Mouse (Mus musculus) CH12F3 (cell line): ENCODE measurements around the gene Dner.

Source experiments
- in situ Hi-C: fragments of 300-500 bp; cut with MboI; formaldehyde crosslinking; loops from 2 replicates; pipeline ENCODE4 v1.14.3; 2020; ENCODE audit warnings: low sequenced_read_pairs

The Dner gene

GRCm38 (mm10) chr1:84636890-84637289 is 59.1 kb downstream of the Dner start:
- in situ Hi-C loops = no loop called here

DNA sequence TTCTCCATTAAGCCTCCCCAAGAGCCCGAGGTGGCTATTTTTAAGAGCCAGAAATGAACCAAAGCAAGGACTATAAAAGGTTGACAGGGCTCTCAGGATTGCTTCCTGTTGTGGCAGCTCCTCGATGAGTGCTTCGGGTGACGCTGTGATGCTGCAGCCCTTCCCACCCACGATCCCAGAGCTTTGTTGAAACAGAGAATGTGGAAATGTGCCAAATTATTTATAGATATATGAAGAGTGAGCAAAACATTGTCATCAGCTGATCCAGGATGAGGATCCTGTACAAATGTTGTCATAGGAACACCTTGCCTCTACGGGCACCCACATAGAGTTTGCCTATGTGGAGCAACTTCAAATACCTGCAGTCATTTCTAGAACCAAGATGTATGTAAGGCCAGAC is 67.8 kb downstream of the Dner start:
- in situ Hi-C loops = no loop called here

- in situ Hi-C loops = no loop called here
Measured at GRCm38 (mm10) chr1:84622978-84623554, 73.0 kb downstream of the Dner start.

DNA sequence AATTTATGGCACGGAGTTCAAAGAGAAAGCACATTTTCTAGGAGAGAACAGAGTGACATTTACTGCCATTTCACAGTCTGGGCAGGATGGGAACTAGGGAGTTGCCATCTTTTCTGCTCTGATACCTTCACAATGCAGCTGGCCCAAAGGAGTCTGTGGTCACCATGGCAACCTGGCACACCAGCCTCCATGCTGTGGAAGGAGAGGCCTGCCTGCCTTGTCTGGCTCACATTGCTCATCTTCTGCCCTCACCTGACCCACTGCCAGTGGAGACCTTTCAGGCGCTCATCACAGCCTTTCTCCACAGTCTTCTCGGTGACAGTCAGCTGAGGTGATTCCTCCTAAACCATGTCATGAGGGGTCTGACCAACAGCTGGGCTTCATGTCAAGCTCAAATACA is 74.7 kb downstream of the Dner start:
- in situ Hi-C loops = no loop called here

DNA sequence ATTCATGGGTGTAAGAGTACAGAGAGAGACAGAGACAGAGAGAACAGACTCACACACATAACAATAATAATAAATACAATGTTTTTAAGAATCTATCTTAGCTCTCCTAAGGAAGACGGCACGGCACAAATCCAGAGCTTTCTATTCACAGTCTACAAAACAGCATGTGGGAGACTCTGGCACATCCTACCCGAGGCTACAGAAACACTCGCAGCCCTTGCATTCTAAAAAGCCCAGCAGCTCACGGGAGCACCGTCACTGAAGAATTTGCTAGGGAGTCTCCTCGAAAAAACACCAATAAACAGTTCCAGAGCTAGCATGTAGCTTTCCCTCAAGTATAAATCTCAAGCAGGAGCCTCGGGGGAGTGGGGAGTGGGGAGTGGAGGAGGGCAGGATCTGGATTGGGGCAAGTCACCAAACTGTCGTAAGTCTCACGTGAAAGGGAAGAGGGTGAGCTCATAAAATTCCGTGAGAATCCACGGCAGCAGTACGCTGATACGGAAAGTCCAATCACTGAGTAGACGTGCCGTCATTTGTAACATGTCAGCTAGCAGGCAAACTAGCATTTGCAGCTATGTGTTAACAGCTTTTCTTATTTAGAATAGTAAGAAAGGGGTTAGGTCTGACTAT is 76.8 kb downstream of the Dner start:
- in situ Hi-C loops = no loop called here

DNA sequence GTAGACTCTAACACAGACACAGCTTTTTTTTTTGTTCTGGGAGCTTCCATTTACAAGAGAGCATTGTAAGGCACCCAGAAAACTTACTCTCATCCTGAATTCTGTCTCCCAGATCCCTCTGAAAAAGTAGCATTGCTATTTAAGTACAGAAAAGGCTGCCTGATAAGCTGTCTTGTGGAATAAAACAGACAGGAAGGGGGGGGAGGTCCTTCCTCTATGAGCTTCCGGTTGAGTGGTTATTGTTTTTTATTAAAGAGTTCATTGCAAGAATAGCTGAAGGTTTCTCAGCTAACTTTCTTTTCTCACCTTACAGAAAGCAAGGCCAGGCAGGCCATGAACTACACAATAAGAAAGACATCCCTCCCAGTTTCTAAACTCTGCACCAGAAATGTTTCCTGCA is 77.9 kb downstream of the Dner start:
- in situ Hi-C loops = no loop called here

DNA sequence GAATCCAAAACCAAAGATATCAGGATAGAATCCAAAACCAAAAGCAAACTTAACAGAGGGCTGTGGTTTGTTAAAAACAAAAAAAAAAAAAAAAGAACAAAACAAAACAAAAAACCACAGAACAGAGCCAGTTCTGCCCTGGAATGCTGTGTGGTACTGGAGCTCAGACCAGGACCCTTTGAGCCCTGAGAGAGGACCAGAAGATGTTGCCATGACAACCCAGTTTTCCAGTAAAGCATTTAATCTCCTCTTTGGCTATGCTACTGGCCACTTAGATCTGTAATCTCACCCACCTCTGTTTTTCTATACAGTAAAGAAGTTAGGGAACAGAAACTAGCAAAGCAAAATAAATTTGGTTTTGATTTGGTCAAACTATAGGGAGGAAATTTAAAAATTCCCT is 79.9 kb downstream of the Dner start:
- in situ Hi-C loops = no loop called here

DNA sequence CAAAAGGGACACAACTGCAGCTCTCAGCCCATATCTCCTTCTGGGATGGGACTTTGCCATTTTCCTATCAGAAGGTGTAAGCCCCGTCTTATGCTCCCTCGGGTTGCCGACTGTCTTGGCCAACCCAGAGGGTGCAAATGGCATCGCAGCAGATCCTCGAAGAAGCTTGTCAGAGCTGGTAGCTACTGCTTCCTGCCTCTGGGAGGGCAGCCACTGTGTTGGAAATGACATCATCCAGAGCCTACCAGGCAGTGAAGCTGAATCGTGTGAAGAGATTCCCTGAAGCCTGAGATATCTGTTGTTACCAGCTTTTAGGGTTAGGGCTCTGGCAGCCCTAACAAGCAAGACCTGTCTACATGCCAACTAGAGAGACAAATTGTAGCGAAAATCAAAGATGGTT is 81.4 kb downstream of the Dner start:
- in situ Hi-C loops = no loop called here

- in situ Hi-C loops = no loop called here
Measured at GRCm38 (mm10) chr1:84613119-84613518, 82.9 kb downstream of the Dner start.

DNA sequence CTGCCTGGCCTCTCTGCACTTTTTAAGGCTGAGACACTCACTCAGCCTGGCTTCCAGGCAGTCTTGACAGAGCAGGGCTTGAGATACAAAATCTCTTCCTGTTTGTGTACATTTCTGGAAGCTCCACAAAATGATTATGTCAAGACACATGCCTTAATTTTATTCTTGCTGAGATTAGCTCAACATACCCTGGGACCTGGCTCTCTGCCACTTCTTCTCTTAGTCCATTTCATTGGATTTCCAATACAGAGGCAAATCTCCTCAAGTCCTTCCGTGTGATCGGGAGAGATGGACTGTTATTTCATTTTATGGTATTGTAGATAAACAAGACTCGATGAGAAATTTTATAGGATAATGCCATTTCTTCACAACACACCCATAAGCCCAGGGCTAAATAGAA is 84.7 kb downstream of the Dner start:
- in situ Hi-C loops = no loop called here

- in situ Hi-C loops = no loop called here
Measured at GRCm38 (mm10) chr1:84599025-84599424, 97.0 kb downstream of the Dner start.

DNA sequence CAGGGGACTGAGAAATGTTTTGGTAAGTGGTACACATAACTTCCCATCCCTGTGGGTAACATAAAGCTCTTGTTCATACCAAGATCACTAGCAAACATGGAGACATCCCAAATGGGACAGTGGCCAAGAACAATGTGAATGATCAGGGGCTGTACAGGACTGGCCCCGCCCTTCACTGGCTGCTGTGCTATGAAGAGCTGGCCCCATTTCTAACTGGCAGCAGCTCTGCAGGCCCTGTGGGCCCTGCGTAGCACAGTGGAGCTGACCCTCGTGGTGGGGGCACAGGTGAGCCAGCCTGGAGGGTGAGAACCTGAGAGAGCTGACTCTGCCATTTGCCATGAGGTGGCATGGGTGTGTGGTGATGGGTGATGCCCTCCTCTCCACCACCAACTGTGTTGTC is 100.0 kb downstream of the Dner start:
- in situ Hi-C loops = no loop called here

GRCm38 (mm10) chr1:84592394-84592793 is 103.6 kb downstream of the Dner start:
- in situ Hi-C loops = no loop called here

- in situ Hi-C loops = no loop called here
Measured at GRCm38 (mm10) chr1:84590534-84590933, 105.5 kb downstream of the Dner start.

- in situ Hi-C loops = no loop called here
Measured at GRCm38 (mm10) chr1:84585434-84585833, 110.6 kb downstream of the Dner start.

GRCm38 (mm10) chr1:84581812-84582211 is 114.2 kb downstream of the Dner start:
- in situ Hi-C loops = no loop called here

- in situ Hi-C loops = no loop called here
Measured at GRCm38 (mm10) chr1:84561841-84562240, 134.2 kb downstream of the Dner start.

- in situ Hi-C loops = no loop called here
Measured at GRCm38 (mm10) chr1:84561387-84561786, 134.6 kb downstream of the Dner start.

DNA sequence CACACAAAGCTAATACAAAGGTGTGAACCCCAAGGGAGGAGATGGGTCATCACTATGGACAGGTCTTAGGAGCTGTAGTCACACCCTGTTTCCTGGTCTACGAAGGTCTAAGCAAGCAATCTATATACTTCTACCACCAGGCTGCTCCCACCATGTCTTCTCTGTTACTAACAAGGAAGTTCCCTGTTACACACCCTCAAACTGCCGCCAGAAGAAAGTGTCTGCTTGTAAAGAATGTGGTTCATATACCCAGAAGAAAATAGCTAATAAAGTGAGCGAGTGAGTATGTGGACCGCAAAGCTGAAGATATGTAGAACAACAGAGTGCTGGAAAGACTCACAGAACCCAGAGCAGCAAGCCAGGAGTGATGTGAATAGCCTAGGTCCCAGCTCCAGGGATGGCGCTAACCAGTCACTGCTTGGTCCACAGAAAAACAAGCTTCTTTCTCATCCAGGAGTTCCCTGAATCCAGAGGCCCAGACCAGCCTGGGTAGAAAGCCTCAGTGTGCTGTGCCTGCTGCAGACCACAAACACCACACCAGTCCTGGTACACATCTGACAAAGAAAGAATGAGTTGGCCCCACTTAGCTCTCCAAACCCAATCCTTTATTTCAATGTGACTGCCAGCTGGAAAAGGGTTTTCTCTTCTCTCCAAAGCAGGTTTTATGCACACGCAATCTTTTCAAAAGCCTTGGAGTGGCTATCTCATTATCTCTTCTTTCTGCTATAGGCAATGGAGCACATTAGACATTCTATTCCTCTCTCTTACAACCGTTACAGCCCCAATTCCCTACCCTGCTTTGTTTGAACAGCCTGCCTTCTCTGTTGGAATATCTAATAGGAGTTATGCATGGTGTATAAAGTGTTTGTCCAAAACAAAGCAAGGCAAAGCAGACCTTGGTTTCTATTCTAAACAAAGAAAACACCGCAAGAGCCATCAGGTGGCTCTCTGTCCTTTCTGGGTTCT is 139.2 kb downstream of the Dner start:
- in situ Hi-C loops = no loop called here

- in situ Hi-C loops = no loop called here
Measured at GRCm38 (mm10) chr1:84552005-84552404, 144.0 kb downstream of the Dner start.

- in situ Hi-C loops = no loop called here
Measured at GRCm38 (mm10) chr1:84550065-84550368, 146.0 kb downstream of the Dner start.
